Mouse (Mus musculus): ENCODE measurements around the gene Ankrd63. TPM values are rescaled to one million over a fixed set of nuclear protein-coding genes. Genes with fewer than 3 reads are reported as not detected.

Gene Ankrd63
- polyA plus RNA-seq, 1 experiment from 2014 or later, result 0.39 TPM

Other genes with a start within 250 kb of the Ankrd63 start
- gene Srp14, start 224.3 kb downstream of the Ankrd63 start, polyA plus RNA-seq (2015; fragmentation: Nextera tagmentation; extraction: Ambion mirVana), result 224 and 241 TPM in 2 replicates
- gene Bmf, start 154.3 kb downstream of the Ankrd63 start, polyA plus RNA-seq (2015; fragmentation: Nextera tagmentation; extraction: Ambion mirVana), result 7.6 and 8.2 TPM in 2 replicates
- gene Bub1b, start 105.8 kb downstream of the Ankrd63 start, polyA plus RNA-seq (2015; fragmentation: Nextera tagmentation; extraction: Ambion mirVana), result 98.5 and 103 TPM in 2 replicates
- 0.84 and 1.3 TPM in 2 replicates for gene Pak6, start 40.7 kb downstream of the Ankrd63 start, polyA plus RNA-seq (2015; fragmentation: Nextera tagmentation; extraction: Ambion mirVana)
- gene Plcb2, start 24.5 kb upstream of the Ankrd63 start, polyA plus RNA-seq (2015; fragmentation: Nextera tagmentation; extraction: Ambion mirVana), result 1.5 and 1.9 TPM in 2 replicates
- 14.0 and 15.6 TPM in 2 replicates for gene Inafm2, start 41.8 kb upstream of the Ankrd63 start, polyA plus RNA-seq (2015; fragmentation: Nextera tagmentation; extraction: Ambion mirVana)
- gene Ccdc9b, start 58.7 kb upstream of the Ankrd63 start, polyA plus RNA-seq (2015; fragmentation: Nextera tagmentation; extraction: Ambion mirVana), result 1.0 and 1.2 TPM in 2 replicates
- gene Phgr1, start 68.8 kb upstream of the Ankrd63 start, polyA plus RNA-seq (2015; fragmentation: Nextera tagmentation; extraction: Ambion mirVana), result 1.1 TPM in 1 of 2 replicates, not detected in the other
- 0.40 and 2.1 TPM in 2 replicates for gene Disp2, start 75.8 kb upstream of the Ankrd63 start, polyA plus RNA-seq (2015; fragmentation: Nextera tagmentation; extraction: Ambion mirVana)
- gene Knstrn, start 110.0 kb upstream of the Ankrd63 start, polyA plus RNA-seq (2015; fragmentation: Nextera tagmentation; extraction: Ambion mirVana), result 120 and 124 TPM in 2 replicates
- gene Ivd, start 158.0 kb upstream of the Ankrd63 start, polyA plus RNA-seq (2015; fragmentation: Nextera tagmentation; extraction: Ambion mirVana), result 71.6 and 82.8 TPM in 2 replicates
- 3.8 and 4.4 TPM in 2 replicates for gene Bahd1, start 196.4 kb upstream of the Ankrd63 start, polyA plus RNA-seq (2015; fragmentation: Nextera tagmentation; extraction: Ambion mirVana)
- gene Chst14, start 222.5 kb upstream of the Ankrd63 start, polyA plus RNA-seq (2015; fragmentation: Nextera tagmentation; extraction: Ambion mirVana), result 25.9 and 28.4 TPM in 2 replicates

Data from kidney, embryonic 15.5 days (tissue).